Mouse (Mus musculus): ENCODE measurements around the gene Tbc1d22a.
A peak's percentile ranks its signal among the peaks of the same experiment; 100 is the strongest.
"Not testable (repeated sequence)": the region's sequence is repeated elsewhere in the genome, so short reads cannot be mapped to it uniquely, and the experiment has no call there.

The Tbc1d22a gene

GRCm38 (mm10) chr15:86213753-86214548 is at the start of gene Tbc1d22a:
Gene Tbc1d22a (plus strand): TSS chr15:86214459.
- peak; percentile 93 for DNase-seq (ENCODE audit: low spot score)

GRCm38 (mm10) chr15:86164718-86165345 is 49.4 kb upstream of the Tbc1d22a start:
- DNase-seq (ENCODE audit: low spot score), result no peak

GRCm38 (mm10) chr15:86165811-86166590 is 48.3 kb upstream of the Tbc1d22a start:
- DNase-seq (ENCODE audit: low spot score), result no peak

GRCm38 (mm10) chr15:86167032-86167655 is 47.1 kb upstream of the Tbc1d22a start:
- no peak for DNase-seq (ENCODE audit: low spot score)

- no peak for DNase-seq (ENCODE audit: low spot score)
Observed at GRCm38 (mm10) chr15:86167787-86168504, 46.3 kb upstream of the Tbc1d22a start.

- DNase-seq (ENCODE audit: low spot score), result no peak
Observed at GRCm38 (mm10) chr15:86168505-86168867, 45.8 kb upstream of the Tbc1d22a start.

GRCm38 (mm10) chr15:86168941-86169816 is 45.1 kb upstream of the Tbc1d22a start:
- DNase-seq (ENCODE audit: low spot score), result no peak

GRCm38 (mm10) chr15:86169817-86170110 is 44.5 kb upstream of the Tbc1d22a start:
- DNase-seq (ENCODE audit: low spot score), result no peak

GRCm38 (mm10) chr15:86171316-86171715 is 42.9 kb upstream of the Tbc1d22a start:
- no peak for DNase-seq (ENCODE audit: low spot score)

- DNase-seq (ENCODE audit: low spot score), result peak; percentile 15
Observed at GRCm38 (mm10) chr15:86172124-86172523, 42.1 kb upstream of the Tbc1d22a start.

GRCm38 (mm10) chr15:86172526-86172925 is 41.7 kb upstream of the Tbc1d22a start:
- no peak for DNase-seq (ENCODE audit: low spot score)

- DNase-seq (ENCODE audit: low spot score), result no peak
Observed at GRCm38 (mm10) chr15:86173136-86173985, 40.9 kb upstream of the Tbc1d22a start.

- no peak for DNase-seq (ENCODE audit: low spot score)
Observed at GRCm38 (mm10) chr15:86175253-86176050, 38.8 kb upstream of the Tbc1d22a start.

- no peak for DNase-seq (ENCODE audit: low spot score)
Observed at GRCm38 (mm10) chr15:86176166-86176565, 38.1 kb upstream of the Tbc1d22a start.

GRCm38 (mm10) chr15:86176771-86177702 is 37.2 kb upstream of the Tbc1d22a start:
- DNase-seq (ENCODE audit: low spot score), result no peak

GRCm38 (mm10) chr15:86177703-86178251 is 36.5 kb upstream of the Tbc1d22a start:
- not testable (repeated sequence) for DNase-seq (ENCODE audit: low spot score)

- DNase-seq (ENCODE audit: low spot score), result no peak
Observed at GRCm38 (mm10) chr15:86178594-86178993, 35.7 kb upstream of the Tbc1d22a start.

- no peak for DNase-seq (ENCODE audit: low spot score)
Observed at GRCm38 (mm10) chr15:86180427-86180826, 33.8 kb upstream of the Tbc1d22a start.

Data from adipocyte (in vitro differentiated cells).